Mouse (Mus musculus) midbrain, embryonic 12.5 days (tissue): ENCODE measurements around the gene Rsad2. TPM values are rescaled to one million over a fixed set of nuclear protein-coding genes. Genes with fewer than 3 reads are reported as not detected.
A peak's percentile ranks its signal among the peaks of the same experiment; 100 is the strongest.

Experiments
- ATAC-seq: fragments of 200-750 bp; cut with Nextera tagmentation; 2 replicates; pipeline ENCODE4 v1.8.0; 2017; ENCODE audit warnings: low read depth, moderate TSS enrichment, moderate library complexity; ENCODE audit not compliant: low FRiP score
- H3K27ac ChIP-seq: fragments of 300-500 bp; sonication (generic); replicated peaks from 2 replicates; pipeline ENCODE4 v1.5.1; 2016; ENCODE audit warnings: mild to moderate bottlenecking
- H3K27me3 ChIP-seq: fragments of 300-500 bp; sonication (generic); 2 replicates; pipeline ENCODE4 v1.6.1; 2016; ENCODE audit warnings: mild to moderate bottlenecking
- H3K36me3 ChIP-seq: fragments of 300-500 bp; sonication (generic); 2 replicates; pipeline ENCODE4 v1.6.1; 2016
- H3K4me1 ChIP-seq: fragments of 300-500 bp; sonication (generic); 2 replicates; pipeline ENCODE4 v1.6.1; 2016
- H3K4me2 ChIP-seq: fragments of 300-500 bp; sonication (generic); replicated peaks from 2 replicates; pipeline ENCODE4 v1.6.1; 2016; ENCODE audit warnings: mild to moderate bottlenecking, moderate library complexity
- H3K4me3 ChIP-seq: fragments of 300-500 bp; sonication (generic); 2 replicates; pipeline ENCODE4 v1.5.1; 2016; ENCODE audit warnings: mild to moderate bottlenecking
- H3K9ac ChIP-seq: fragments of 300-500 bp; sonication (generic); replicated peaks from 2 replicates; pipeline ENCODE4 v1.6.1; 2016; ENCODE audit warnings: mild to moderate bottlenecking, moderate library complexity
- H3K9me3 ChIP-seq: fragments of 300-500 bp; sonication (generic); 2 replicates; pipeline ENCODE4 v1.6.1; 2016; ENCODE audit warnings: mild to moderate bottlenecking
- WGBS: fragments of 180-500 bp; shearing (Covaris S2); methylation state at CpG from one replicate; pipeline ENCODE4 v1.1.7; 2016; 5-methylcytosine and 5-hydroxymethylcytosine counted together
- polyA plus RNA-seq: library from polyadenylated mRNA; unstranded; fragments of >200 nt; fragmentation: Nextera tagmentation; extraction: Ambion mirVana; gene quantifications from 2 replicates; pipeline ENCODE4 v1.2.1, GENCODE M21; 2016

The Rsad2 gene
- polyA plus RNA-seq, 1 experiment from 2014 or later, result 0.23 TPM

GRCm38 (mm10) chr12:26410443-26410842, 45.8 kb downstream of the Rsad2 start:
- no peak overlapping the region for H3K4me2 ChIP-seq
- H3K9ac ChIP-seq, result no peak overlapping the region
- WGBS, result 96% methylated on average over 3 of the region's 3 CpGs
- H3K9me3 ChIP-seq, result no peaks in the 10 kb centered on the region
- no peak for ATAC-seq
- no peak overlapping the region for H3K4me3 ChIP-seq
- peaks cover 38% of the 10 kb centered on the region for H3K4me1 ChIP-seq
- no peak overlapping the region for H3K27ac ChIP-seq
- peaks cover 11% of the 10 kb centered on the region for H3K36me3 ChIP-seq
- no peaks in the 10 kb centered on the region for H3K27me3 ChIP-seq

GRCm38 (mm10) chr12:26408707-26409106, 47.5 kb downstream of the Rsad2 start:
- no peak overlapping the region for H3K27ac ChIP-seq
- WGBS, result 74% methylated on average over 9 of the region's 9 CpGs
- no peaks in the 10 kb centered on the region for H3K9me3 ChIP-seq
- peaks cover 30% of the 10 kb centered on the region for H3K4me1 ChIP-seq
- ATAC-seq, result no peak
- no peaks in the 10 kb centered on the region for H3K27me3 ChIP-seq
- H3K4me2 ChIP-seq, result no peak overlapping the region
- peaks cover 26% of the 10 kb centered on the region for H3K36me3 ChIP-seq
- no peak overlapping the region for H3K9ac ChIP-seq
- no peak overlapping the region for H3K4me3 ChIP-seq

- no peak overlapping the region for H3K27ac ChIP-seq
- H3K4me1 ChIP-seq, result peaks cover 7% of the 10 kb centered on the region
- H3K36me3 ChIP-seq, result peaks cover 39% of the 10 kb centered on the region
These were observed 51.2 kb downstream of the Rsad2 start for GRCm38 (mm10) chr12:26404781-26405702.

GRCm38 (mm10) chr12:26403372-26404125, 52.7 kb downstream of the Rsad2 start:
- no peaks in the 10 kb centered on the region for H3K4me1 ChIP-seq

More at GRCm38 (mm10) chr12:26404781-26405702, 51.2 kb downstream of the Rsad2 start:
- H3K9ac ChIP-seq, result no peak overlapping the region
- H3K9me3 ChIP-seq, result no peaks in the 10 kb centered on the region
- H3K27me3 ChIP-seq, result no peaks in the 10 kb centered on the region
- no peak overlapping the region for H3K4me3 ChIP-seq
- WGBS, result 88% methylated on average over 11 of the region's 11 CpGs
- no peak for ATAC-seq
- no peak overlapping the region for H3K4me2 ChIP-seq

GRCm38 (mm10) chr12:26401696-26402470, 54.4 kb downstream of the Rsad2 start:
- H3K27me3 ChIP-seq, result no peaks in the 10 kb centered on the region
- H3K4me1 ChIP-seq, result no peaks in the 10 kb centered on the region
- H3K4me3 ChIP-seq, result no peak overlapping the region
- no peak for ATAC-seq
- H3K9ac ChIP-seq, result no peak overlapping the region
- H3K27ac ChIP-seq, result no peak overlapping the region
- H3K4me2 ChIP-seq, result no peak overlapping the region
- peaks cover 28% of the 10 kb centered on the region for H3K36me3 ChIP-seq
- WGBS, result 86% methylated on average over 10 of the region's 10 CpGs
- no peaks in the 10 kb centered on the region for H3K9me3 ChIP-seq

More at GRCm38 (mm10) chr12:26403372-26404125, 52.7 kb downstream of the Rsad2 start:
- 87% methylated on average over 16 of the region's 16 CpGs for WGBS
- Histone ChIP-seq H3K9ac (no peak overlapping the region), H3K36me3 (peaks cover 33% of the 10 kb centered on the region), H3K9me3 (no peaks in the 10 kb centered on the region), H3K27me3 (no peaks in the 10 kb centered on the region), H3K4me2 (no peak overlapping the region), H3K4me3 (no peak overlapping the region), H3K27ac (no peak overlapping the region)
- no peak for ATAC-seq

GRCm38 (mm10) chr12:26401254-26401653, 55.0 kb downstream of the Rsad2 start:
- Histone ChIP-seq H3K27me3 (no peaks in the 10 kb centered on the region), H3K4me3 (no peak overlapping the region), H3K4me2 (no peak overlapping the region), H3K4me1 (no peaks in the 10 kb centered on the region), H3K9me3 (no peaks in the 10 kb centered on the region), H3K27ac (no peak overlapping the region), H3K36me3 (peaks cover 28% of the 10 kb centered on the region), H3K9ac (no peak overlapping the region)
- 86% methylated on average over 1 of the region's 1 CpGs for WGBS
- ATAC-seq, result no peak

GRCm38 (mm10) chr12:26400762-26401161, 55.5 kb downstream of the Rsad2 start:
- Histone ChIP-seq H3K27me3 (no peaks in the 10 kb centered on the region), H3K9me3 (no peaks in the 10 kb centered on the region), H3K9ac (no peak overlapping the region), H3K4me3 (no peak overlapping the region), H3K4me1 (peaks cover under 1% of the 10 kb centered on the region; the same call in 1 of the 2 replicates), H3K4me2 (no peak overlapping the region), H3K36me3 (peaks cover 28% of the 10 kb centered on the region), H3K27ac (no peak overlapping the region)
- ATAC-seq, result no peak
- 100% methylated on average over 1 of the region's 1 CpGs for WGBS

GRCm38 (mm10) chr12:26399391-26399790, 56.9 kb downstream of the Rsad2 start:
- no peak overlapping the region for H3K9ac ChIP-seq
- no peak overlapping the region for H3K4me3 ChIP-seq
- ATAC-seq, result no peak
- peaks cover 19% of the 10 kb centered on the region for H3K36me3 ChIP-seq
- H3K9me3 ChIP-seq, result no peaks in the 10 kb centered on the region
- peaks cover 15% of the 10 kb centered on the region for H3K4me1 ChIP-seq
- no peaks in the 10 kb centered on the region for H3K27me3 ChIP-seq
- no peak overlapping the region for H3K27ac ChIP-seq
- WGBS, result 89% methylated on average over 6 of the region's 6 CpGs
- no peak overlapping the region for H3K4me2 ChIP-seq

GRCm38 (mm10) chr12:26398597-26398996, 57.7 kb downstream of the Rsad2 start:
- 71% methylated on average over 2 of the region's 2 CpGs for WGBS
- Histone ChIP-seq H3K27ac (no peak overlapping the region), H3K4me1 (peaks cover 22% of the 10 kb centered on the region), H3K4me3 (no peak overlapping the region), H3K9me3 (no peaks in the 10 kb centered on the region), H3K27me3 (no peaks in the 10 kb centered on the region), H3K9ac (no peak overlapping the region), H3K4me2 (no peak overlapping the region), H3K36me3 (peaks cover 12% of the 10 kb centered on the region)
- ATAC-seq, result no peak

GRCm38 (mm10) chr12:26394485-26395470, 61.5 kb downstream of the Rsad2 start:
- 74% methylated on average over 13 of the region's 13 CpGs for WGBS
- ATAC-seq, result no peak
- Histone ChIP-seq H3K27ac (0 out of 2 replicates have a peak overlapping the region, but pooled peaks have one; percentile 39), H3K9ac (no peak overlapping the region), H3K36me3 (no peaks in the 10 kb centered on the region), H3K4me1 (peaks cover 25% of the 10 kb centered on the region), H3K9me3 (no peaks in the 10 kb centered on the region), H3K27me3 (no peaks in the 10 kb centered on the region), H3K4me3 (no peak overlapping the region), H3K4me2 (no peak overlapping the region)

GRCm38 (mm10) chr12:26393291-26393690, 63.0 kb downstream of the Rsad2 start:
- WGBS, result 90% methylated on average over 5 of the region's 5 CpGs
- no peak for ATAC-seq
- no peak overlapping the region for H3K4me3 ChIP-seq

More at GRCm38 (mm10) chr12:26393291-26393690, 63.0 kb downstream of the Rsad2 start:
- no peaks in the 10 kb centered on the region for H3K27me3 ChIP-seq
- no peak overlapping the region for H3K4me2 ChIP-seq
- no peak overlapping the region for H3K27ac ChIP-seq
- peaks cover 25% of the 10 kb centered on the region for H3K4me1 ChIP-seq
- H3K9me3 ChIP-seq, result no peaks in the 10 kb centered on the region
- H3K36me3 ChIP-seq, result peaks cover 14% of the 10 kb centered on the region
- H3K9ac ChIP-seq, result no peak overlapping the region
